Mouse (Mus musculus): ENCODE results near the gene Uchl5. TPM values are rescaled to one million over a fixed set of nuclear protein-coding genes. Genes with fewer than 3 reads are reported as not detected.

The Uchl5 gene
- polyA plus RNA-seq, 1 experiment from 2014 or later, result 84.5 TPM

GRCm38 (mm10) chr1:143773909-143774308 is 3.2 kb upstream of the Uchl5 start:
- DNase-seq (ENCODE audit: low spot score, missing footprints), result no peak
- H3K4me3 ChIP-seq (ENCODE audit: low read depth, low read length), result no peak overlapping the region
- H3K4me2 ChIP-seq, result no peak overlapping the region
- no peak overlapping the region for H3K9ac ChIP-seq (ENCODE audit: low read length)
- no peaks in the 10 kb centered on the region for H3K27me3 ChIP-seq (ENCODE audit: control insufficient read depth, insufficient read depth, low read length)
- WGBS, result 89% methylated on average over 6 of the region's 6 CpGs
- no peak for ATAC-seq (ENCODE audit: low FRiP score)
- H3K27ac ChIP-seq (ENCODE audit: low read depth, low read length), result no peak overlapping the region
- peaks cover 13% of the 10 kb centered on the region for H3K4me1 ChIP-seq (ENCODE audit: control insufficient read depth, insufficient read depth, low read length)
- no peaks in the 10 kb centered on the region for H3K9me3 ChIP-seq (ENCODE audit: control insufficient read depth, low read length)
- H3K36me3 ChIP-seq (ENCODE audit: control insufficient read depth, insufficient read depth, low read length), result no peaks in the 10 kb centered on the region

DNA sequence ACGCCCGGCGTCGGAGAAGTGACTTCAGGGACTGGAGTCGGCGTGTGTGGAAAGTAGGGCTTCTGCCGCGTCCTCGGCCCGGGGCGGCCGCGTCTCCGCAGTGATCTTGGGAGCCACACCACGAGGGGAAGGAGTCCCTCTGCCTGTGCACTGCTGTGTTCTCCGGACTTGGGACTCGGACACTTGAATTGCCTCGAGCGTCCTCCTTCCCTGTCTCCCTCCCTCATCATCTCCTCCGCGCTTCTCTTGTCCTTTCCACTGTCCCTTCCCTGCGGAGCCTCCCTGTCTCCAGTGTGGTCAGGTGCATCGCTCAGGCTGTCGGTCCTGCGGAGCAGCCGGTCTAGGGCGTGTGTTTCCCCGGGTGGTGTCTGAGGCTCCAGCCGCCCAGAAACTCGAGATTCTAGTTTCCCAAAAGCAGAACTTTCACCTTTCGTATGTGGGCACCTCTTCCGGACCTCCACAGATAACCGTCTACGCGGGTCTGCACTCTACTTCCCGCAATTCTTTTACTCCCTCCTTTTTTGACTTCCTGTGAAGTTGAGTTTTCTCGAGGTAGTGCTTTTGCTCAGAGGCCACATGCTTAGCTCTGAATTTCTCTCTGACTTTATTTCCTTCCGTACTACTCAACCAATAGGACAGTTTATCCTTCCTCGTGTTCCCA is 616 bp downstream of the Uchl5 start:
- Histone ChIP-seq H3K27ac (ENCODE audit: low read depth, low read length) (peak overlapping the region; percentile 44; the same call in 1 of the 2 replicates), H3K4me2 (peak overlapping the region; percentile 87), H3K4me1 (ENCODE audit: control insufficient read depth, insufficient read depth, low read length) (peaks cover 13% of the 10 kb centered on the region), H3K36me3 (ENCODE audit: control insufficient read depth, insufficient read depth, low read length) (no peaks in the 10 kb centered on the region), H3K27me3 (ENCODE audit: control insufficient read depth, insufficient read depth, low read length) (no peaks in the 10 kb centered on the region), H3K4me3 (ENCODE audit: low read depth, low read length) (peak overlapping the region; percentile 78), H3K9ac (ENCODE audit: low read length) (peak overlapping the region; percentile 91), H3K9me3 (ENCODE audit: control insufficient read depth, low read length) (no peaks in the 10 kb centered on the region)
- DNase-seq (ENCODE audit: low spot score, missing footprints), result no peak
- peak; percentile 58 for ATAC-seq (ENCODE audit: low FRiP score)
- WGBS, result under 1% methylated on average over 38 of the region's 39 CpGs

GRCm38 (mm10) chr1:143788584-143789227 is 11.6 kb downstream of the Uchl5 start:
- 74% methylated on average over 2 of the region's 2 CpGs for WGBS

DNA sequence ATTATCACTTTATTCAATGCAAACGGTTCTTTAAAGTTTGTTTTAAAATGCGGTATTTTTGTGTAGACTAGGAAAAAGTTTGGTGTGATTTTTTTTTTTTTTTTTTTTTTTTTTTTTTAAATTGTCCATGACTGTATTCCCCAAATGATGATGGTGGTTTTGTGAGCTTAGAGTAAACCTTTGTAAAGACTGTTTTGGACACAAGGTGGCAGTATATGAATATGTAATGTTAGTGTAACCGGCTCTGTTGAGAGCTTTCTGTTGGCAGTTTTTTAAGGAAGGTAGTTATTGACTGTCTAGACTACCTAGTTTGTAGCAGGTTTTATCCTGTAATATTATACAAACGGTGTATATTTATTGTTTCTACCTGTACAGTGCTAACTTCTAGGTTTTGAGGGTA is 26.5 kb downstream of the Uchl5 start:
- 41% methylated on average over 4 of the region's 4 CpGs for WGBS
- Histone ChIP-seq H3K4me3 (ENCODE audit: low read depth, low read length) (no peak overlapping the region), H3K27me3 (ENCODE audit: control insufficient read depth, insufficient read depth, low read length) (no peaks in the 10 kb centered on the region), H3K4me2 (no peak overlapping the region), H3K9ac (ENCODE audit: low read length) (no peak overlapping the region), H3K9me3 (ENCODE audit: control insufficient read depth, low read length) (no peaks in the 10 kb centered on the region), H3K4me1 (ENCODE audit: control insufficient read depth, insufficient read depth, low read length) (no peaks in the 10 kb centered on the region), H3K36me3 (ENCODE audit: control insufficient read depth, insufficient read depth, low read length) (no peaks in the 10 kb centered on the region), H3K27ac (ENCODE audit: low read depth, low read length) (no peak overlapping the region)
- ATAC-seq (ENCODE audit: low FRiP score) (peak; percentile 89), DNase-seq (ENCODE audit: low spot score, missing footprints) (peak; percentile 97)

More at GRCm38 (mm10) chr1:143788584-143789227, 11.6 kb downstream of the Uchl5 start:
- Histone ChIP-seq H3K9me3 (ENCODE audit: control insufficient read depth, low read length) (no peaks in the 10 kb centered on the region), H3K27ac (ENCODE audit: low read depth, low read length) (no peak overlapping the region), H3K27me3 (ENCODE audit: control insufficient read depth, insufficient read depth, low read length) (no peaks in the 10 kb centered on the region), H3K4me2 (no peak overlapping the region), H3K9ac (ENCODE audit: low read length) (no peak overlapping the region), H3K36me3 (ENCODE audit: control insufficient read depth, insufficient read depth, low read length) (peaks cover 2% of the 10 kb centered on the region; the same call in 1 of the 2 replicates), H3K4me1 (ENCODE audit: control insufficient read depth, insufficient read depth, low read length) (no peaks in the 10 kb centered on the region), H3K4me3 (ENCODE audit: low read depth, low read length) (no peak overlapping the region)
- DNase-seq (ENCODE audit: low spot score, missing footprints), result peak; percentile 87
- ATAC-seq (ENCODE audit: low FRiP score), result no peak

- Histone ChIP-seq H3K9me3 (ENCODE audit: control insufficient read depth, low read length) (no peaks in the 10 kb centered on the region), H3K4me2 (no peak overlapping the region), H3K4me1 (ENCODE audit: control insufficient read depth, insufficient read depth, low read length) (no peaks in the 10 kb centered on the region), H3K36me3 (ENCODE audit: control insufficient read depth, insufficient read depth, low read length) (no peaks in the 10 kb centered on the region), H3K4me3 (ENCODE audit: low read depth, low read length) (no peak overlapping the region), H3K27me3 (ENCODE audit: control insufficient read depth, insufficient read depth, low read length) (no peaks in the 10 kb centered on the region), H3K27ac (ENCODE audit: low read depth, low read length) (no peak overlapping the region), H3K9ac (ENCODE audit: low read length) (no peak overlapping the region)
- DNase-seq (ENCODE audit: low spot score, missing footprints) (no peak), ATAC-seq (ENCODE audit: low FRiP score) (no peak)
- WGBS, result 94% methylated on average over 6 of the region's 6 CpGs
Observed at GRCm38 (mm10) chr1:143809062-143809461, 32.0 kb downstream of the Uchl5 start.

DNA sequence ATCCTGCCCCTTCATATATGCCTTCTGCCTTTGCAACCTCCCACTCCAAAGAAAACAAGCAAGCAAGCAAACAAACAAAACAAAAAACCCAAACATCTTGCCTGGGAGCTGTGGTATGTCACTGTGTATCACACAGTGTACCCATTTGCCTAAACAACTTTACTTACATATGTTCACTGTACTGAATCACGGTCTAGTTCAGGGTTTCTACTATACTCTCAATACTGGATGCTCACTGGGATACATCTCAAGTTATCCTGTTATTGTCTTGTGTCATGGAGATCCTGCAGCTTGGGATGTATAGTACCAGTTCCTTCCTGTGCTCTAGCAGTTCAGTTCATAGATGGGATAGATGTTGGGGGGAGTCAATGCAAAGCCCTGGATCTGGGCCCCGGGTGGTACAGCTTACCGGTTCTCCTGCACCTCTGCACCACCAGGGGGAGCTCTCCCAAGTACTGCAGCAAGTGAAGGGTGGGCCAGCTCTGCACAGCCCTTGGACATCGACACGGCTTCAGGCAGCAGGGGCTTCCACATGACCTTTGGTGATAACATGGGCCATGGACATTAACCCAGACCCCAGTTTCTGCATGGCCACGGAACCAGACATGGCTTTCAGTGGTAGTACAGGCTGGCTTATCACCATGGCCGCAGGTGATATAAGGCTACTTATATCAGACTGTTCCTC is 36.7 kb downstream of the Uchl5 start:
- Histone ChIP-seq H3K4me2 (no peak overlapping the region), H3K4me3 (ENCODE audit: low read depth, low read length) (no peak overlapping the region), H3K27ac (ENCODE audit: low read depth, low read length) (no peak overlapping the region), H3K4me1 (ENCODE audit: control insufficient read depth, insufficient read depth, low read length) (no peaks in the 10 kb centered on the region), H3K36me3 (ENCODE audit: control insufficient read depth, insufficient read depth, low read length) (no peaks in the 10 kb centered on the region), H3K9me3 (ENCODE audit: control insufficient read depth, low read length) (no peaks in the 10 kb centered on the region), H3K27me3 (ENCODE audit: control insufficient read depth, insufficient read depth, low read length) (no peaks in the 10 kb centered on the region), H3K9ac (ENCODE audit: low read length) (no peak overlapping the region)
- peak; percentile 91 for ATAC-seq (ENCODE audit: low FRiP score)
- WGBS, result 43% methylated on average over 7 of the region's 7 CpGs
- DNase-seq (ENCODE audit: low spot score, missing footprints), result peak; percentile 96

- ATAC-seq (ENCODE audit: low FRiP score), result peak; percentile 98
- H3K4me3 ChIP-seq (ENCODE audit: low read depth, low read length), result no peak overlapping the region
- no peaks in the 10 kb centered on the region for H3K9me3 ChIP-seq (ENCODE audit: control insufficient read depth, low read length)
- DNase-seq (ENCODE audit: low spot score, missing footprints), result peak; percentile 91
- WGBS, result 24% methylated on average over 2 of the region's 2 CpGs
- H3K27ac ChIP-seq (ENCODE audit: low read depth, low read length), result peak overlapping the region; percentile 52; the same call in 1 of the 2 replicates
- no peaks in the 10 kb centered on the region for H3K27me3 ChIP-seq (ENCODE audit: control insufficient read depth, insufficient read depth, low read length)
- H3K9ac ChIP-seq (ENCODE audit: low read length), result no peak overlapping the region
- H3K4me2 ChIP-seq, result no peak overlapping the region
- H3K36me3 ChIP-seq (ENCODE audit: control insufficient read depth, insufficient read depth, low read length), result no peaks in the 10 kb centered on the region
- peaks cover 8% of the 10 kb centered on the region for H3K4me1 ChIP-seq (ENCODE audit: control insufficient read depth, insufficient read depth, low read length)
Observed at GRCm38 (mm10) chr1:143820096-143820877, 43.2 kb downstream of the Uchl5 start.

GRCm38 (mm10) chr1:143822677-143823076 is 45.6 kb downstream of the Uchl5 start:
- H3K9me3 ChIP-seq (ENCODE audit: control insufficient read depth, low read length), result no peaks in the 10 kb centered on the region
- no peaks in the 10 kb centered on the region for H3K36me3 ChIP-seq (ENCODE audit: control insufficient read depth, insufficient read depth, low read length)
- peaks cover 8% of the 10 kb centered on the region for H3K4me1 ChIP-seq (ENCODE audit: control insufficient read depth, insufficient read depth, low read length)
- no peak overlapping the region for H3K9ac ChIP-seq (ENCODE audit: low read length)
- ATAC-seq (ENCODE audit: low FRiP score) (no peak), DNase-seq (ENCODE audit: low spot score, missing footprints) (no peak)
- no peak overlapping the region for H3K4me3 ChIP-seq (ENCODE audit: low read depth, low read length)
- no peak overlapping the region for H3K4me2 ChIP-seq
- H3K27me3 ChIP-seq (ENCODE audit: control insufficient read depth, insufficient read depth, low read length), result no peaks in the 10 kb centered on the region
- no peak overlapping the region for H3K27ac ChIP-seq (ENCODE audit: low read depth, low read length)
- 95% methylated on average over 3 of the region's 3 CpGs for WGBS
